Mouse (Mus musculus): ENCODE measurements around the gene Gm21987. TPM values are rescaled to one million over a fixed set of nuclear protein-coding genes. Genes with fewer than 3 reads are reported as not detected.
A peak's percentile ranks its signal among the peaks of the same experiment; 100 is the strongest.

The Gm21987 gene
- polyA plus RNA-seq, 1 experiment = not detected

GRCm38 (mm10) chr16:38374379-38375140 lies 27.7 kb downstream of the Gm21987 start:
- H3K4me1 ChIP-seq (ENCODE audit: control insufficient read depth, insufficient read depth, low read length) = no peaks in the 10 kb centered on the region
- no peak for DNase-seq
- H3K4me3 ChIP-seq (replicated peaks; ENCODE audit: insufficient read depth, low read depth, low read length) = no peak overlapping the region
- TF ChIP-seq POLR2A (IDR thresholded peaks at IDR 0.05; ENCODE audit: borderline replicate concordance, insufficient read depth, low read length) (no peak), CTCF (IDR thresholded peaks at IDR 0.05; ENCODE audit: borderline replicate concordance, insufficient read depth, low read depth, low read length) (no peak)
- no peaks in the 10 kb centered on the region for H3K27me3 ChIP-seq (ENCODE audit: control insufficient read depth, insufficient read depth, low read length)
- WGBS = 88% methylated on average over 10 of the region's 10 CpGs
- H3K27ac ChIP-seq (ENCODE audit: insufficient read depth, low read length) = no peak overlapping the region

DNA sequence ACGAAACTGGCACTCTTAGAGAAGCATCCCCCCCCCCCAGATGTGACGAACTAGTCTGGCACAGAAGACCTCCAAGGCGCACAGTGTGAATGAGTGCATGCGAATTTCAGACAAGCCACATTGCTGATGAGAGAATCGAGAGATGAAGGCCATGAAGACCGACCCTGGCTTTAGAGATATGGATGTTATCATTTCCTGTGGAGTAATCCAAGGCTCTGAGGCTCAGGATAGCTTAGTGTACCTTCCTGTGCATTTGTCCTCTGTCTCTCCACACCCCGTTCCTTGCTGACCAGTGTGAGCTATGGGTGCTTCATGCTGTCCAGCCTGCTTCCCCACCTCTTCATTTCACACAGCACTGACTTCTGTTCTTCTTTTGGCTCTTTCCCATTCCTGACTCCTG lies 28.3 kb downstream of the Gm21987 start:
- no peak for DNase-seq
- Histone ChIP-seq H3K27me3 (ENCODE audit: control insufficient read depth, insufficient read depth, low read length) (no peaks in the 10 kb centered on the region), H3K27ac (ENCODE audit: insufficient read depth, low read length) (no peak overlapping the region), H3K4me3 (replicated peaks; ENCODE audit: insufficient read depth, low read depth, low read length) (no peak overlapping the region), H3K4me1 (ENCODE audit: control insufficient read depth, insufficient read depth, low read length) (no peaks in the 10 kb centered on the region)
- TF ChIP-seq CTCF (IDR thresholded peaks at IDR 0.05; ENCODE audit: borderline replicate concordance, insufficient read depth, low read depth, low read length) (no peak), POLR2A (IDR thresholded peaks at IDR 0.05; ENCODE audit: borderline replicate concordance, insufficient read depth, low read length) (no peak)
- WGBS = 90% methylated on average over 7 of the region's 7 CpGs

- 6% methylated on average over 17 of the region's 17 CpGs for WGBS
- Histone ChIP-seq H3K4me3 (replicated peaks; ENCODE audit: insufficient read depth, low read depth, low read length) (peak overlapping the region; percentile 66), H3K27ac (ENCODE audit: insufficient read depth, low read length) (peak overlapping the region; percentile 16; the same call in 1 of the 2 replicates), H3K4me1 (ENCODE audit: control insufficient read depth, insufficient read depth, low read length) (no peaks in the 10 kb centered on the region), H3K27me3 (ENCODE audit: control insufficient read depth, insufficient read depth, low read length) (no peaks in the 10 kb centered on the region)
- peak; percentile 34; the same call in 1 of the 2 replicates for TF ChIP-seq CTCF (IDR thresholded peaks at IDR 0.05; ENCODE audit: borderline replicate concordance, insufficient read depth, low read depth, low read length)
- peak; percentile 52; the same call in 1 of the 2 replicates for TF ChIP-seq POLR2A (IDR thresholded peaks at IDR 0.05; ENCODE audit: borderline replicate concordance, insufficient read depth, low read length)
- peak; percentile 66 to 74 for DNase-seq
These were observed 29.5 kb downstream of the Gm21987 start for GRCm38 (mm10) chr16:38376163-38376840.

DNA sequence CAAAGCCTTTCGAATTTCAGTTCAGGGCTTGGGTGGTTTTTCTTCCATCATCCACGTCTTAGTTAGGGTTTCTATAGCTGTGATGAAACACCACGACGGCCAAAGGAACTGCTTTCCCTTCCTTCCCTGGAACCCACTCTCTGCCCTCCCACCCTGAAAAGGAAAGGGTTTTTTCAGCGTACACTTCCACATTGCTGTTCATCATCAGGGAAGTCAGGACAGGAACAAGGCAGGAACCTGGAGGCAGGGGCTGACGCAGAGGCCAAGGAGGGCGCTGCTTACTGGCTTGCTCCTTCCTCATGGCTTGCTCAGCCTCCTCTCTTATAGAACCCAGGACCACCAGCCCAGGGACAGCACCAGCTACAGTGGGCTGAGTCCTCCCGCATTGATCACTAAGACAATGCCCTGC lies 30.0 kb downstream of the Gm21987 start:
- H3K4me1 ChIP-seq (ENCODE audit: control insufficient read depth, insufficient read depth, low read length) = no peaks in the 10 kb centered on the region
- WGBS = 23% methylated on average over 8 of the region's 8 CpGs
- H3K27me3 ChIP-seq (ENCODE audit: control insufficient read depth, insufficient read depth, low read length) = no peaks in the 10 kb centered on the region
- H3K27ac ChIP-seq (ENCODE audit: insufficient read depth, low read length) = 0 out of 2 replicates have a peak overlapping the region, but pooled peaks have one; percentile 4
- no peak for TF ChIP-seq CTCF (IDR thresholded peaks at IDR 0.05; ENCODE audit: borderline replicate concordance, insufficient read depth, low read depth, low read length)
- no peak for TF ChIP-seq POLR2A (IDR thresholded peaks at IDR 0.05; ENCODE audit: borderline replicate concordance, insufficient read depth, low read length)
- no peak for DNase-seq
- peak overlapping the region; percentile 66 for H3K4me3 ChIP-seq (replicated peaks; ENCODE audit: insufficient read depth, low read depth, low read length)

GRCm38 (mm10) chr16:38377546-38377945 lies 30.7 kb downstream of the Gm21987 start:
- H3K4me3 ChIP-seq (replicated peaks; ENCODE audit: insufficient read depth, low read depth, low read length) = no peak overlapping the region
- TF ChIP-seq POLR2A (IDR thresholded peaks at IDR 0.05; ENCODE audit: borderline replicate concordance, insufficient read depth, low read length) (no peak), CTCF (IDR thresholded peaks at IDR 0.05; ENCODE audit: borderline replicate concordance, insufficient read depth, low read depth, low read length) (no peak)
- H3K27ac ChIP-seq (ENCODE audit: insufficient read depth, low read length) = no peak overlapping the region
- DNase-seq = no peak
- WGBS = 58% methylated on average over 6 of the region's 6 CpGs
- H3K4me1 ChIP-seq (ENCODE audit: control insufficient read depth, insufficient read depth, low read length) = no peaks in the 10 kb centered on the region
- no peaks in the 10 kb centered on the region for H3K27me3 ChIP-seq (ENCODE audit: control insufficient read depth, insufficient read depth, low read length)

- Histone ChIP-seq H3K4me1 (ENCODE audit: control insufficient read depth, insufficient read depth, low read length) (no peaks in the 10 kb centered on the region), H3K4me3 (replicated peaks; ENCODE audit: insufficient read depth, low read depth, low read length) (no peak overlapping the region), H3K27ac (ENCODE audit: insufficient read depth, low read length) (no peak overlapping the region), H3K27me3 (ENCODE audit: control insufficient read depth, insufficient read depth, low read length) (no peaks in the 10 kb centered on the region)
- DNase-seq = no peak
- TF ChIP-seq CTCF (IDR thresholded peaks at IDR 0.05; ENCODE audit: borderline replicate concordance, insufficient read depth, low read depth, low read length) (no peak), POLR2A (IDR thresholded peaks at IDR 0.05; ENCODE audit: borderline replicate concordance, insufficient read depth, low read length) (no peak)
- 75% methylated on average over 6 of the region's 6 CpGs for WGBS
These were observed 31.8 kb downstream of the Gm21987 start for GRCm38 (mm10) chr16:38378591-38378990.

- 52% methylated on average over 6 of the region's 6 CpGs for WGBS
- no peaks in the 10 kb centered on the region for H3K4me1 ChIP-seq (ENCODE audit: control insufficient read depth, insufficient read depth, low read length)
- TF ChIP-seq POLR2A (IDR thresholded peaks at IDR 0.05; ENCODE audit: borderline replicate concordance, insufficient read depth, low read length) (no peak), CTCF (IDR thresholded peaks at IDR 0.05; ENCODE audit: borderline replicate concordance, insufficient read depth, low read depth, low read length) (no peak)
These were observed 32.2 kb downstream of the Gm21987 start for GRCm38 (mm10) chr16:38379088-38379487.

More at GRCm38 (mm10) chr16:38379088-38379487, 32.2 kb downstream of the Gm21987 start:
- Histone ChIP-seq H3K4me3 (replicated peaks; ENCODE audit: insufficient read depth, low read depth, low read length) (no peak overlapping the region), H3K27ac (ENCODE audit: insufficient read depth, low read length) (no peak overlapping the region), H3K27me3 (ENCODE audit: control insufficient read depth, insufficient read depth, low read length) (no peaks in the 10 kb centered on the region)
- no peak for DNase-seq

Measured in cerebellum, adult 2 months (tissue).